Mouse (Mus musculus) thymus, adult 2 months (tissue): Measurements from ENCODE around the gene Zfp655.

Experiments used
- CTCF ChIP-seq: fragments of 200-500 bp; IDR thresholded peaks from 2 replicates; pipeline ENCODE4 v1.5.1; 2012; ENCODE audit warnings: mild to moderate bottlenecking, control low read depth, low read length, moderate library complexity, borderline replicate concordance; ENCODE audit not compliant: control insufficient read depth, poor library complexity, insufficient read depth; ENCODE audit errors: extremely low read depth
- POLR2A ChIP-seq: fragments of 200-500 bp; IDR thresholded peaks from 2 replicates; pipeline ENCODE4 v1.6.1; 2012; ENCODE audit warnings: mild to moderate bottlenecking, low read length, control low read depth, moderate library complexity; ENCODE audit not compliant: control insufficient read depth, poor library complexity, insufficient read depth; ENCODE audit errors: extremely low read depth

DNA sequence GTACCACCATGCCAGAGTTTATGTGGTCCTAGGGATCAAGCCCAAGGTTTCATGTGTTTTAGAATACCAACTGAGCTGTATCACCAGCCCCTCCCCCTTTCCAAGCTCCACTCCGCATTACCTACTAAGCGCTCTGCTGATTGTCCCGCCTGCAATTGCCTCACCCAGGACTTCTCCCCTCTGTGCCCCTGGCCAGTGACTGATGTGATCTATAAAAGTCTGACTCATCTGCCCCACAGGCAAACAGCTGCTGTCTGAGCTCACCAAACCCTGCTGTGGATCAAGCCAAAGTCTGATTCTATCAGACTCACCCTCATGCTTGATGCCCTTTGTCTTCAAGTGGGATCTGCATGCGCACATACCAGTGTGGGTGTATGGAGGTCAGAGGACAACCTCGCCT is 8.7 kb upstream of the Zfp655 start:
- TF ChIP-seq CTCF (no peak), POLR2A (no peak)
